Mouse (Mus musculus): ENCODE data around the gene Nav2.

Gene Nav2

DNA sequence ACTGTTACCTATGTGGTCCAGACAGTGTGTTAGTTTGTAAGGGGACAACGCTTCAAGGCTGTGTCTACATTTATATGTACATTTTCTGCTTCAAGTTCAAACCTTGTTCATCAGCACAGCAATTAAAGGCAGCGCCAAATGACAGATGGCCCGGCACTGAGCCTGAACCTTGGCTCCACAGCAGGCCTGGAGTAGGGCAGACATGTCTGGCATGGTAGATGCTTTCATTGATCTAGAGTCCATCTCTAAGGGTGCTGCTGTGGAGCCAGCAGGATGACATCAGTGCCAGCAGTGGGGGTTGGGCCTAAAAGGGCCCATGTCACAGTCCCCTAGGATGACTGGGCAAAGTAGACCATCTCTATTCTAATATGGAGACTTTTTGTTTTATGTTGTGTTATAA, 186.0 kb downstream of the Nav2 start:
- no peak for DNase-seq (ENCODE audit: low read depth)

- DNase-seq (ENCODE audit: low read depth), result no peak
These were observed 192.8 kb downstream of the Nav2 start for GRCm38 (mm10) chr7:49101291-49101690.

GRCm38 (mm10) chr7:49102223-49102622, 193.7 kb downstream of the Nav2 start:
- DNase-seq (ENCODE audit: low read depth), result no peak

- DNase-seq (ENCODE audit: low read depth), result no peak
These were observed 195.9 kb downstream of the Nav2 start for GRCm38 (mm10) chr7:49104376-49104775.

- no peak for DNase-seq (ENCODE audit: low read depth)
These were observed 196.3 kb downstream of the Nav2 start for GRCm38 (mm10) chr7:49104793-49105192.

DNA sequence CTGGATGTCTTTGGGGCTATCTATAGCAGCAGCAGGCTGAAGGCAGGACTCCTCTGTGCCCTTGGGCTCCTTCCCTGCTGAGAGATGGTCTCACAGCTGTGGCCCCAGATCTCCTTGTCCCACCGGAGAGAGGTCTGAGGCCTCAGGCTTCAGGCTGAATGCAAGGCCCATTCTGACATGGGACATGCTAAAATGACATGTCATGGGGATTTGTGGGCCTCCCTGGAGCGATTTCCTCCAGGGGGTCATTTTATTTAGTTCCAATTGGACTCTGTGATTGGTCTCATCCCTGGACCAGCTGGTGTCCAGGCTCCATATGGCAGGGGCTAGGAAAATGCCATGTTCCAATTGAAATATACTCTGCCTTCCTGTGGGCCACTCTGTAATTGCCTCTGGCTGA, 197.0 kb downstream of the Nav2 start:
- no peak for DNase-seq (ENCODE audit: low read depth)

- no peak for DNase-seq (ENCODE audit: low read depth)
These were observed 199.6 kb downstream of the Nav2 start for GRCm38 (mm10) chr7:49108076-49108475.

DNA sequence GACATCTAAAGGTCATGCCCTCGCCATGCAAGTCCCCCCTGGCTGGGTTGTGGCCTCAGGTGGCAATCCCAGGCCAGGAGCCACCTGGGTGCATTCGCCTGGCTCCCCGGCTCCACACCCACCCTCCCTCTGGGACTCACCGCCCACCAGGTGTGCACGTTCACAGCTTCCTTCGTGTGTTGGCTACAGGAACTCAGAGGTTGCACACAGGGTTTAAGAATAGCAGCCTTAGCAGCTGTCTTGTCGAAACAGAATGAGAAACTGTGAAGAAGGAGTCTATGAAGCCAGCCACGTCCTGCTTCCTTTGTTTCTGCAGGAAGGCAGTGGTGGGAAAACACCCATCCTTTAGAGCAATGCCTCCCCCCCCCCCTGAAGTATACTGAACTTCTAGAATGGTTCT, 210.5 kb downstream of the Nav2 start:
- DNase-seq (ENCODE audit: low read depth), result no peak

- no peak for DNase-seq (ENCODE audit: low read depth)
These were observed 211.4 kb downstream of the Nav2 start for GRCm38 (mm10) chr7:49119794-49120487.

DNA sequence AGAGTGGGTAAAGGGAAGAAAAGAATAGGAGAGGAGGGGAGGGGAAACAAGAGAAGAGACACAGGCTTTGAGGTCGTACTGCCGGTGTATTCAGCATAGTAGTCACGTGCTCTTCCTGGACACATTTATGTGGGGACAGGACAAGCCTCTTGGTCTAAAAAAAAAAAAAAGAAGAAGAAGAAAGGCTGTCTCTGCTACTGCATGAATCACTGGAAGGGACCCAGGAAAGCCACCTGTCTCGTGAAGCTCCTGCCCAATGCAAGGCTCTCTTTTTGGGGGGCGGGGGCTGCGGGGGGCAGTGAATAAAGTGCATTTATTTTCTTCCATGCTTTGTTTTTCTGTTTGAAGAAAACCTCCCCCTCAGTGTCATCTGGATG, 212.0 kb downstream of the Nav2 start:
- DNase-seq (ENCODE audit: low read depth), result no peak

- DNase-seq (ENCODE audit: low read depth), result peak; percentile 71
These were observed 212.6 kb downstream of the Nav2 start for GRCm38 (mm10) chr7:49120935-49121691.

DNA sequence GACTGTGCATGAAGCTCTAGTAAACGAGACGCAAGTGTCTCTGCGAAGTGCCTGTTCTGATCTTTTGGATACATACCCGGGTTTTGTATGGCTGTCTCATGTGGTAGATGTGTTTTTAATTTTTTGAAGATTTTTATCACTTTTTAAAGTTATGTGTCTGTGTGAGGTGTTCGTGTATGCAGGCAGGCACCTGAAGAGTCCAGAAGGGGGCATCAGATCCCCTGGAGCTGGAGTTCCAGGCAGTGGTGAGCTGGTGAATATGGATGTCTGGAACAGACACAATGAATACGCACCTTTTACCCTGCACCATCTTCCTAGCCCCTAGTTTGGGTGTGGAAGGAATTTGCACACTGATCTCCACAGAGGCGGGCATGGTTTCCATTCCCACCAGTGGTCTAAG, 214.0 kb downstream of the Nav2 start:
- DNase-seq (ENCODE audit: low read depth), result no peak

GRCm38 (mm10) chr7:49125545-49125944, 217.0 kb downstream of the Nav2 start:
- DNase-seq (ENCODE audit: low read depth), result peak; percentile 63

GRCm38 (mm10) chr7:49128224-49128623, 219.7 kb downstream of the Nav2 start:
- no peak for DNase-seq (ENCODE audit: low read depth)

- peak; percentile 72 for DNase-seq (ENCODE audit: low read depth)
These were observed 224.4 kb downstream of the Nav2 start for GRCm38 (mm10) chr7:49132851-49133351.

DNA sequence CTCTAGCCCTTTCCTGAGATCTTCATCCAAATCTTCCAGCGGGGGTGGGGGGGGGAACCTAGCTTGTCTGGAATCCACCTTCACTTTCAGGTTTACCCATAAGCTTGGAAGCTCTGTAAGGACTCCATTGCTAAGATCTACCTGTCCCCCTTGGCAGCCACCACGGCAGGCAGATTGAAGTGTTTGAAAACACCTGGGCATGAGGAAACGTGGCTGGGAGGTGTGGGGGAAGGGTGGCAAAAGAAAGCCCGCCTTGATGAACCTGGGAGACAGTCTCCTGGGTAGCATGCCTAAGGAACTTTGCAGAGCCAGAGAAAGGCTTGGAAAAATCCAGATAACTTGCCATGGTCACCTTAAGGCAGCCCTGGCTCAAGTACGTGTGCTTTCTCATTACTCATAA, 225.9 kb downstream of the Nav2 start:
- no peak for DNase-seq (ENCODE audit: low read depth)

GRCm38 (mm10) chr7:49139762-49140161, 231.2 kb downstream of the Nav2 start:
- no peak for DNase-seq (ENCODE audit: low read depth)

GRCm38 (mm10) chr7:49143966-49144365, 235.4 kb downstream of the Nav2 start:
- no peak for DNase-seq (ENCODE audit: low read depth)

DNA sequence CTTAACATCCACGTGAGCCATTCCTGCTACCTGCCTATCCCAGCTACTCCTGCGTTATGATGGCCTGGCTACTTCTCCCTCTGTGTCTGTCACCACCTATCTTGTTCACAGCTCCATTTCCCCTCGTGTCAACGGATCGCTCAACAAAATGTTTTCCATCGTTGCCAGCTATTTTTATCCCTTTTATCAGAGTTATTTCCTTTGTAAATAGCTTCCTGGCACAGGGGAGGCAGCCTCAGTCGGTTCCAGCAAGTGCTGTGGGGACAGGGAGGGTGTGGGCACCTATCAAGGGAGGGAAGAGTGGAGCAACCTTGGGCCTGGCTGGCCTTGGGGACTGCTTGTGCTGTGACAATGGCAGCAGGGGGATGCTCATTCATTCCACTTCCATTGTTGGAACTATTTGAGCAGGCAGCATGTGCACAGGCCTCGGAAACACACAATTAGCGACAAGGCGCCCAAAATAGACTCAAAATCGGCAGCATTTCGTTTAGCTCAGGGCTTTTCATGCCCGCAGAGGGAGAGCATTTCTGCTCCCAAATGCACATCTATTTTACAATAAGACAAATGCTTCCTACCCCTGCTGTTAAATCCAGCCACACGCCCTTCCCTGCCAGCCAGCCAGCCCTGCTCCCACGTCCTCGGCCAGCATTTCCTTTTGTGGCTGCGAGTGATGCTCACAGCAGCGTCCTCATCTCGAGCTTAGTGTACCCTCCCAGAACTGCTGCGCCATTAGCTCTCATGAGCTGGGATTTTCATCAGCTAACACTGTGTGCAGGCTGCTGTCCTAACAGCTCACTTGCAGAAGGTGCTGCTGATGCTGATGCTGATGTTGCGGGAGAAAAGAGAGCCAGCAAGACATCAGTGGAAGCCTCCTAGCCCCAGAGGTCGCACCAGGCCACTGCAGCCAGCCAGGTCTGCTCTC, 237.5 kb downstream of the Nav2 start:
- DNase-seq (ENCODE audit: low read depth), result no peak

- no peak for DNase-seq (ENCODE audit: low read depth)
These were observed 243.8 kb downstream of the Nav2 start for GRCm38 (mm10) chr7:49152297-49152696.

- no peak for DNase-seq (ENCODE audit: low read depth)
These were observed 244.2 kb downstream of the Nav2 start for GRCm38 (mm10) chr7:49152713-49153112.

DNA sequence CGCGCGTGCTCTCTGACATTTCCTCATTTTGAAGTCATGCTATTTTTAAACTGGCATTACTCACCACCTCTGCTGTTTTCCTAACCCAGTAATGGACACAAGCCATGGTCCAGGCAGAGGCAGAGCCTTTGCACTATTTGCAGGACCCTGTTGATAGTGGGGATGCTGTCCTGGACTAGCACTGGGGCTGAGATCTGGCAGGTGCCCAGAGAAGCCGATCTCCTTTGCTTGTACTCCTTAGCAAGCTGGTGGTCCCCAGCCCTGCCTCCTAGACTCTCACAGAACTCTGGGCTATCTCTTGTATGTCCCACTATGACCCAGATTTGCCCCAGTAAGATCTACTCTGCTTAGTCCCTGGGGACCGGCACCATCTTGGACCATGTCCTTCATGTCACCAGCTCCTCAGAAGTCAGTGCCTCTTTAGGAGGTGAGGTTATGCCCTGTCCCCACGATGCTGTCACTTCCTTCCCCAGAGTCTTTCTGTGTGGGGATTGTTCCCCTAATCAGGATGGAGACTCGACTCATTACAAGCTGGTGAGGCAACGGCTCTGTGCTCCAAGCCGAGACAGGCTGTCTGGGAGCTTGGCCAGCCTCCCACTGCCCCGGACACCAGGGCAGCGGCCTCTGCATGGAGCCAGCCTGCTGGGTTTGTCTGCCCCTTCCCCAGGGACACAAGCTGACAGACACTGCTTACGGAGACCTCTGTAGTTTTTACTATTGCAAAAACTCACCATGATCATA, 250.3 kb downstream of the Nav2 start:
- DNase-seq (ENCODE audit: low read depth), result no peak
